Mouse (Mus musculus) ES-Bruce4 (cell line): ENCODE data around the gene Tmem131l.

Source experiments
- CTCF ChIP-seq: IDR thresholded peaks from one replicate; pipeline ENCODE4 v1.8.1; 2011; ENCODE audit warnings: low read depth, low read length
- POLR2A ChIP-seq: IDR thresholded peaks from one replicate; pipeline ENCODE4 v1.8.1; 2011; ENCODE audit warnings: low read length; ENCODE audit not compliant: insufficient read depth

DNA sequence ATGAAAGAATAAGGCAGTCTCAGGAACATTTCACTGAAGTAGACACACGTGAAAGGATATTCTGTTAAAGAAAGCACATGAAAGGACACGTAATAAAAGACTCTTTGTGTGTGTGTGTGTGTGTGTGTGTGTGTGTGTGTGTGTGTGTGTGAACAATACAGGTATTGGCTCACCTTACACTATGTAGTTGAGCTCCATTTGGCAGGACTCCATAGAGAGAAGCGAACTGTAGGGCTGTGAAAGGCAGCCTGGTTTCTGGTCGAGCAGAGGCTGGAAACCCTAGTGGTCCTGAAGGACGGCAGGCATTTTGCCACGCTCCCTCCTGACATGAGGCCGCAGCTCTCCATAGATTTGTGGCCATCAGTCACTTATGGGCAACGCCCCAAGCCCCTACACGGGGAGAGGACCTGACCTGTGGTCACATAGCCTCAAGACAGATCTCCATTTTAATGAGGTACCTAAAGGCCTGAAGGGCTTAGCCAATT, 175.9 kb downstream of the Tmem131l start:
- TF ChIP-seq POLR2A (no peak), CTCF (no peak)
